Mouse (Mus musculus): ENCODE measurements around the gene Camk2d. TPM values are rescaled to one million over a fixed set of nuclear protein-coding genes. Genes with fewer than 3 reads are reported as not detected.

Camk2d gene
- total and polyA plus RNA-seq, 3 experiments = 0.07 to 0.35 TPM; not detected in 1

GRCm38 (mm10) chr3:126615306-126615705 is 19.2 kb downstream of the Camk2d start:
- DNase-seq (ENCODE audit: low read depth, low spot score) = no peak
- Histone ChIP-seq H3K4me1 (ENCODE audit: control insufficient read depth in 1 of 2, insufficient read depth in 2 of 2, low read length in 2 of 2) (0 out of 4 replicates have a peak, but pooled peaks cover 0 to 3% of the 10 kb centered on the region in 2 experiments), H3K4me3 (ENCODE audit: control insufficient read depth in 1 of 2, insufficient read depth in 1 of 2, low read depth in 2 of 2, low read length in 2 of 2) (no peak overlapping the region), H3K27me3 (ENCODE audit: control insufficient read depth in 1 of 2, insufficient read depth in 2 of 2, low read length in 2 of 2) (no peaks in the 10 kb centered on the region), H3K9ac (ENCODE audit: control insufficient read depth, low read depth, low read length, poor library complexity, severe bottlenecking) (no peak overlapping the region), H3K36me3 (ENCODE audit: control insufficient read depth in 1 of 2, insufficient read depth in 2 of 2, low read length in 2 of 2) (peaks cover 0 to 5% of the 10 kb centered on the region in 2 experiments; a peak in 2 of 4 replicates), H3K27ac (ENCODE audit: control insufficient read depth, low read depth, low read length) (no peak overlapping the region), H3K9me3 (replicated peaks; ENCODE audit: insufficient read depth, low read length) (no peaks in the 10 kb centered on the region), H3K79me2 (ENCODE audit: control insufficient read depth, insufficient read depth, low read length, poor library complexity) (no peaks in the 10 kb centered on the region)
- TF ChIP-seq NRF1 (IDR thresholded peaks at IDR 0.05; ENCODE audit: insufficient read depth, low read depth, low read length, poor library complexity, severe bottlenecking) (no peak), POLR2A (IDR thresholded peaks at IDR 0.05; ENCODE audit: control insufficient read depth in 1 of 2, insufficient read depth in 1 of 2, low read depth in 1 of 2, low read length in 2 of 2, poor library complexity in 1 of 2) (no peak), EP300 (IDR thresholded peaks at IDR 0.05; ENCODE audit: low read depth in 1 of 2, low read length in 2 of 2) (no peak), NELFE (IDR thresholded peaks at IDR 0.05; ENCODE audit: low read depth, low read length) (no peak), RAD21 (IDR thresholded peaks at IDR 0.05; ENCODE audit: low read depth, low read length) (no peak), TAL1 (IDR thresholded peaks at IDR 0.05; ENCODE audit: low read length) (no peak), ZNF384 (IDR thresholded peaks at IDR 0.05; ENCODE audit: low read depth, low read length) (no peak), KAT2A (conservative IDR thresholded peaks at IDR 0.05; ENCODE audit: low read depth, low read length) (no peak), CHD2 (IDR thresholded peaks at IDR 0.05; ENCODE audit: low read length) (no peak), ZKSCAN1 (IDR thresholded peaks at IDR 0.05; ENCODE audit: low read depth, low read length) (no peak), CTCF (IDR thresholded peaks at IDR 0.05 in 2 of 3, conservative IDR thresholded peaks at IDR 0.05 in 1 of 3; ENCODE audit: control insufficient read depth in 1 of 3, insufficient read depth in 1 of 3, low read depth in 2 of 3, low read length in 3 of 3, poor library complexity in 1 of 3, severe bottlenecking in 1 of 3) (no peak), RCOR1 (IDR thresholded peaks at IDR 0.05; ENCODE audit: low read depth, low read length) (no peak), MYB (IDR thresholded peaks at IDR 0.05; ENCODE audit: low read depth, low read length) (no peak), CHD1 (IDR thresholded peaks at IDR 0.05; ENCODE audit: low read depth, low read length) (no peak), GATA1 (IDR thresholded peaks at IDR 0.05; ENCODE audit: low read depth, low read length) (no peak), TBP (IDR thresholded peaks at IDR 0.05; ENCODE audit: low read depth, low read length) (no peak), MAZ (IDR thresholded peaks at IDR 0.05; ENCODE audit: low read depth, low read length) (no peak)

GRCm38 (mm10) chr3:126620152-126620551 is 24.1 kb downstream of the Camk2d start:
- H3K36me3 ChIP-seq (ENCODE audit: control insufficient read depth in 1 of 2, insufficient read depth in 2 of 2, low read length in 2 of 2) = no peaks in the 10 kb centered on the region
- no peaks in the 10 kb centered on the region for H3K27me3 ChIP-seq (ENCODE audit: control insufficient read depth in 1 of 2, insufficient read depth in 2 of 2, low read length in 2 of 2)
- H3K27ac ChIP-seq (ENCODE audit: control insufficient read depth, low read depth, low read length) = no peak overlapping the region
- no peaks in the 10 kb centered on the region for H3K9me3 ChIP-seq (replicated peaks; ENCODE audit: insufficient read depth, low read length)
- no peak overlapping the region for H3K4me3 ChIP-seq (ENCODE audit: control insufficient read depth in 1 of 2, insufficient read depth in 1 of 2, low read depth in 2 of 2, low read length in 2 of 2)
- no peak overlapping the region for H3K9ac ChIP-seq (ENCODE audit: control insufficient read depth, low read depth, low read length, poor library complexity, severe bottlenecking)
- no peaks in the 10 kb centered on the region for H3K79me2 ChIP-seq (ENCODE audit: control insufficient read depth, insufficient read depth, low read length, poor library complexity)
- H3K4me1 ChIP-seq (ENCODE audit: control insufficient read depth in 1 of 2, insufficient read depth in 2 of 2, low read length in 2 of 2) = no peaks in the 10 kb centered on the region
- no peak for TF ChIP-seq GABPA (IDR thresholded peaks at IDR 0.05; ENCODE audit: low read depth, low read length)
- TF ChIP-seq ZNF384 (IDR thresholded peaks at IDR 0.05; ENCODE audit: low read depth, low read length) = no peak
- no peak for DNase-seq (ENCODE audit: low read depth, low spot score)

Measured in MEL (cell line).